Mouse (Mus musculus) lung, postnatal 25 days (tissue): ENCODE data around the gene Fndc11.

Experiments
- DNase-seq: peaks from one replicate; pipeline ENCODE4 v3.0.0; 2022; ENCODE audit warnings: low spot score

The Fndc11 gene

DNA sequence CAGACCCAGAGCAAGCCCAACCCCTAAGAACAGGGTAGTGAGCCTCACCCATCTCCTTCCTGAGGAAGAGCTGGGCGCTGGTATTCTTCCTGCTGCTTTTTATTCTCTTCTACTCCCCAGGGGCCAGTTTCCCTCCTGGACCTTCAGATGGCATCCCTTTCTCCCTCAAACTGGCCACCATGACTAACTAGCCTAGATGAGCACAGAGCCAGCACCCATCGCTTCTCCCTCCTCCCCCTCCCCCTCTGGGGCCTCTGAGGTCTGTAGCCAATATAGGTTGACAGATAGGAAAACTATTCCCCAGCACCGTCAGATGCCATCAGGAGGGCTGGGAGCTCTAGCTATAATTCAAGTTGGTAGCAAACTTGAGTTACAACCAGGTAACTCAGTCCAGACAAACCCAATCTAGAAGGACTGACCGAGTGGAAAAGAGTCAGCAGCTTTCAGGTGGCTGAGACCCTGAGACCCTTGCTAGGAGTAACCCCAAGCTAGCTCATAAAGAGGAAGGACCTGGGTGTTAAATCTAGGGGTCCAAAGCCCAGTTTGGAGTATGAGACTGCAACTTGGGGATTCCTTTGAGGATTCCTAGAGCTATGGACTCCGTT lies 830 bp upstream of the Fndc11 start:
- peak; percentile 48 for DNase-seq

DNA sequence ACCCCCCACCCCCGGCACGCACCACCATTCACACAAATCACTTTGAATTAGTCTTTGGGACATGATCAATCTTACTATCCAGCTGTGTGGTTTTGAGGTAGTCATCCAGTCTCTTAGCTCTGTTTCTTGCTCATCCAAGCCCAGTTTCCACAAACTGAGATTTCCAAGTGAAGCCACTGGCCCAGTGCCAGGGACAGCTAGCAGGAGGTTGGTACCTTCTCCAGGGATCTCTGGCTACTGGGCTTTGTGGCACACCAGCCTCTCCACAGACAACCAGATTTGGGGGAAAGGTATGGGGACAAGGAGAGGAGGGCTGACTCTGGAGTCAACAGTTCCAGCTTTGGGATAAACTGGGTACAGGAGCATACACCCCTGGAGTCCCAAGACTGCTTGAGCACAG lies 548 bp downstream of the Fndc11 start:
- DNase-seq, result no peak

DNA sequence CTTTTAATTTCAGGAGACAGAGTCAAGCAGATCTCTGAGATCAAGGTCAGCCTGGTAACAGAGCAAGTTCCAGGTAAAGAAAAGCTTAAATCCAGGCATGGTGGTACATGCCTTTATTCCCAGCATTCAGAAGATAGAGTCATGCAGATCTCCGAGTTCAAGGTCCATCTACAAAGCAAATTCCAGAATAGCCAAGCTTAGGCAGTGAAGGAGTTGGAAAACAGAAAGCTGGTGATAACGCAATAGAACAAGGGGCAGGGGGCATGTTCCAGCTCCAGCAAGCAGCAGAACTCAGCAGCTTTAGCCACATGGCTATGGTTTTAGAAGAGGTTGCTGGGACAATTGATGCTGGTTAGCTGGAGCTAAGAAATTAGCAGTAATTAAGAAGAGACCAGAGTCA lies 5.2 kb downstream of the Fndc11 start:
- DNase-seq, result no peak

DNA sequence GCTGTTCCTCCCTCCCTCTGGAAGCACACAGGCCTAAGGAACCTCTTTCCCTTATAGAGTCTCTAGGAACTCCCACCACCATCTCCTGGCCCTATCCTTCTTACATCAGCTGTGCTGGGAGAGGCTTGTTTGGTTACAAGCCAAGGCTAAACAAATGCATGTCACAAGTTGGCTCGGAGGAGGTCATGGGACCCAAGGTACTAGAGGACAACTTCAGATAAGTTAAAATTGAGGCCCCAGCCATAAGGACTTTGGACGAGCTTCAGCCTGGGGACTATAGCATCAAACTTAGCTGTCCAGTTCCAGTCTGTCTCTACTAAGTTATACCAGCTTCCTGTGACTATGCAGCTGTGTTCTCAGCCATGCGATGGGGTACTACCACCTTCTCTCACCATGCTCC lies 7.3 kb downstream of the Fndc11 start:
- DNase-seq, result no peak

DNA sequence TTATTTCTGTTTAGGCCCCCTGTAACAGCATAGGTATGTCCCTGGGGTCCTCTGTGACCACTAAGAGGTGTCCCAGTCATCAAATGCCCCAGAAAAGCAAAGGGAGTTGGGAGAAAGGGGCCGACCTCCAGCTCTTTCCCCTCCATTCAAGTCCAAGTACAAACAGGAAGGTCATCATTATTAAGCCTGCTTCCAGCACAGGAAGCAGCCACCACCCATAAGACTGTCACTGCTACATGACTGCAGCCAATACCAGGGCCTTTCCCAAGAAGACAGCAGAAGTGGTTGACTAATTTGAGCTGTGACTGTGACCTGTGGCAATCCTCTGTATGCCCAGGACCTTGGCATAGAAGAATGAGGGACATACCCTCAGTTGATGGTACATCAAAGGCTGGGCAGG lies 8.5 kb downstream of the Fndc11 start:
- DNase-seq, result peak; percentile 65

DNA sequence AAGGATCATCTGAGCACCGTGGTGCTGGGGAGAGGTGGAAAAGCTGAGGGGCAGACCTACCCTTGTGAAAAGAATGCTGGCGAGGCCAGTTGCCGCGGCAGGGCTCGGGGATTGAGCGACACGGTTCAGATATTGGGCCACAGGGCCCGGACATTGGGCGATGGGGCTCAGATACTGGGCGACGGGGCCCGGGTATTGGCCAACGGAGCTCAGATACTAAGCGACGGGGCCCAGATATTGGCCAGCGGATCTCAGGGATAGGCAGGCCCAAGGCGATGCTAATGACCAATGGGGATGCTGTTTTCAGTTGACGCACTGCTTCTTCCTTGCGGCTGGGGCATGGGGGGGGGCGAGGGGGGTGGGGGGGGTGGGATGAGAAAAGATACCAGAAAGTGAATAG lies 11.4 kb downstream of the Fndc11 start:
- DNase-seq, result no peak

DNA sequence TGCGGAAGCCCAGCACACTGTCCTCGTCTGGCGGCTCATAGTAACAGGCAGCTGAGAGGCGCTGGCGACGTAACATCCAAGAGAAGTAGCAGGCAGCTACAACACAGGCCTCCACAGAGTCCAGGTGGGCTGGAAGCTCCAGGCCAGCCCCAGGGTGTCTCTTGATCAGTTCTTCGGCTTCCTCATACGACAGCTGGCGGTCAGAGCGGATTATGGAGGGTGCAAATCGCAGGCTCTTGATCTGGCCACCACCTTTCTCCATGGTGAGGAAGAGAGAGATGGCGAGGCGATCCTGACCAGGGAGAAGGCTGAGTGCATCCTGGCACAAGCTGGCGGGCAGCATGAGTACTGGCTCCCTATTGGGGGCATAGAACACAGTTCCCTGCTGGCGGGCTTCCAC lies 13.6 kb downstream of the Fndc11 start:
- no peak for DNase-seq

DNA sequence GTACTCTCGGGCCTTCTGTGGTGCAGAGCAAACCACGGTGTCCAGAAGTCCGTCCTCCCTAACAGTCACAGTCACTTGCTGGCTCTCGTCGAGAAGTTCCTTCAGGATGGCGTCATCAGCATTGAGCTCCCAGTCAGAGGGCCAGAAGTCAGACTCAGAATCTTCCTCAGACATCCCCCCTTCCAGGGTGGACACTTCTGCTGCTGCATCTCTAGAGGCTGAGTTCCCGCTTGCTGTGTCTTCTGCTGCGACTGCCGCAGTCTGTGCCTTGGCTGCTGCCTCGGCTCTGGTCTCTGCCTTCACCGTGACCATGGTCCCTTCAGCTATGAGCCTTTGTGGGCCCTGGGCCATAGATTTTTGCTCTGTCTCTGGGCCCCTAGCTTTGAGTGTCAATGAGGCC lies 14.9 kb downstream of the Fndc11 start:
- no peak for DNase-seq

DNA sequence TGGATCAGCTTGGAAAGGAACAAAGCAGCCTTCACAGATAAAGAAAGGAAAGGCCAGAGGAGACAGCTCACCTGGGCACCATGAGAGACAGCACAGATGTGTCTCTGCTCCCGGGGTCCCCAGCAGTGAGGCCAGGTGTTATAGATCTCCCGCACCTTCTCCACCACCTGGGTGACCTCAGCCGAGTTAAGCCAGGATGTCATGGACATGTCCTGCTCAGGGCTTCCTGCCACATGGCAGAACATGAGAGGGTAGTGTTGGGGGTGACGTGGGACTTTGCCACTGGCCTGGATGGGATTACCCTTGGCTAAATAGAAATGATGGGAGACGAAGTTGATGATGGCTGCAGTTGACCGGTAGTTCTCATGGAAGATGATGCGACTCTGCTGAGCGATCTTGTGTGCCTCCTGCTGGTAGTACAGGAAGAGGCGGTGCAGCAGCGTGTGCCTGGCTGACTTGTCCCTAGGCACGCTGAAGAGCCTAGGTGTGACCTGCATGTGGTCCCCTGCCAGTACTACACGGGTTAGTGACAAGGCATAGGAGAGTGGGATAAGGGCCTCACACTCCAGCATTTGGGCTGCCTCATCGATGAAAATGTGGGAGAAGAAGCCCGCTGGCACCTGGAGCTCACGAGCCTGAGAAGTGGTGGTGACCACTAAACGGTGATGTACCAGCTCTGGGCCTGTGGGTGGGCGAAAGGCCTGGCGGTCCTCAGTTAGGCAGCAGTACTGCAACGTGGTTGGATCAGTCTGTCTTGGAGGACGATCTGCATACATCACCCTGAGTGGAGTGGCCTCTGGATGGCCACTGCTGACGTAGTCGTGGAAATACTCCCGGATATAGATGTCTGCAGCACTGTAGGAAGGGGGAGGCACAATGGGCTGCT lies 16.1 kb downstream of the Fndc11 start:
- no peak for DNase-seq

DNA sequence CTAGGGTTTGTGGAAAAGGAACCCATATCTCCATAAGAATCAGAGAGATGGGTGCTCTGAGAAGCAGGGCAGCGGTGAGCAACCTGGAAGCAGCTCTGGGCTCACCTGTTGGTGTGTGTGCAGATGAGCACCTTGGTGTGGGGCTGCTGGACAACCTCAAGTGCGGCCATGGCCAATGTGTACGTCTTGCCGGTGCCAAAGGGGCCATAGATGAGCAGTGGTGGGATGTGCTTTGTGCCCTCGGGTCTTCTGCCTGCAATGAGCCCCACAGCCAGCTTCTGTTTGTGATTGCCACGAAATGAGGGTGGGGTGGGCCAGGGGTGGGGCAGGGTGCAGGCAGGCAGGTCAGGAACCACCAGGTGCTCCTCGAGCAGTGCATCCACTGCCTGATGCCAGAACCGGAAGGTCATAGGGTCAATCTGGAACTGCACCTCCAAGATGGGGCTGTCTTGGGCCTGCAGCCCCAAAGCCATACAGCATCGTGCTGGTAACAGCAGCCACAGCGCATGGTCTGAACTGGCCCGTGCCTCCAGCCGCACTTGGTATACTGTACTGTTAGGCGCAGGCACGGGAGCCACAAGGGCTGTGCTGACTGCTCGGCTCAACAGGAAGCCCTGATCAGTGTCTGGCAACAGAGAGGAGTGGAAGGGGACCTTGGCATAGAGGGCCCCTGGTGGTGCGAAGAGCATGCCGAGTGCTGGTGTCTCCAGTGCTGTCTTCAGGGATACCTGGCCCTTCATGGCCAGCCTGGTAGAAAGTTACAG lies 17.6 kb downstream of the Fndc11 start:
- DNase-seq, result no peak

DNA sequence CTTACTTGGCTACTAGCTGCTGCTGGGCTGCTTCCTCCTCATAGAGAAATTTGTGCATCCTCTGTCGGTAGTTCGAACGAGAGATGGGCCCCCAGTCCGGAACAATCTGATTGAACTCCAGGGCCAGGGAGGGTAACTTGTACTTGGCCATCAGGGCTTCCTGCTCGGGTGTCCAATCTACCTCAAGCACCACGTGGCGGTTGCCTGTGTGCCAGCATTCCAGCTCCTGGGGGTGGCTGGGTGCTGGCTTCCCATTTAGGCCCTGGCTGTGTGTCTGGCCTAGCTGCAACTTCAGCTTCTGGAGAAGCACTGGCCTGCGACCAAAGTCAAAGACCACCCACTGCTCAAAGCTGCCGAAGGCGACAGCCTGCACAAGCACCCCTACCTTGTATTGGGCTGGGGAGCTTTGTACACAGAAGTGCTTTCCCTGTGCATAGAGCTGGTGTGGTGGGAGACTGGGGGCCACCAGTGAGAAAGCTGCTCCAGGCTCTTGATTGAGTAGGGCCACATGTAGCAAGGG lies 18.3 kb downstream of the Fndc11 start:
- no peak for DNase-seq

DNA sequence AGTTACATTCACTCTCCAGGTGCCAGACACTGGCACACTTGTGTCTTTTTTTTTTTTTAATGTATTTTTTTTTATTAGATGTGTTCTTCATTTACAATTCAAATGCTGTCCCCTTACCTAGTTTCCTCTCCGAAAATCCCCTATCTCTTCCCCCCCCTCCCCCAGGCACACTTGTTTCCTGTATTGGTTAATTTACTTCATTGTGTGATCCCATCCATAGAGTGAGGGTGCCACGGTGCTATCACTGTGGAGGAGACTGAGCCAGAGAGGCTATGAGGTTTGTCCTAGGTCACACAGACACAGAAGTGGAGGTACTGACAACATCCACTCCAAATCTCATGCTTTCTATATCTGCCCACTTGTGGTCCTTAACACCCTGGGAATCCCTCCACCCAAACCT lies 19.0 kb downstream of the Fndc11 start:
- no peak for DNase-seq

DNA sequence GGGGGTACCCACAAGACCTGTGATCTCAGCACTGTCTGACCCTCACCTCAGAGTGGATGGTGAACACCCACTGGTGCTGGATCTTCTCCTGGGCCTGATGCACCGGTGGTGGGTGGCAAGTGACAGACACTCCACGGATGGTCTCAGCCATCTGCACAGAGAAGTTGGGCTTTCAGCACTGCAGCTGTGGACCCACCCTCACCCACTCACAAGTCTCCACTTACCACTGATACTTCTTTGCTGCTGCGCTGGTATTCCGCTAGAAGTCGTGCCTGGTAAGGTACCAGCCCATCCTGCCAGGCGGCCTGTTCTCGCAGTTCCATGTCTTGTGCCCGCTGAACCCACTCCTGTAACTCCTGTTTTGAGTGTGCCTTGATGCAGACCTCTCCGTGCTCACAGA lies 19.4 kb downstream of the Fndc11 start:
- no peak for DNase-seq

DNA sequence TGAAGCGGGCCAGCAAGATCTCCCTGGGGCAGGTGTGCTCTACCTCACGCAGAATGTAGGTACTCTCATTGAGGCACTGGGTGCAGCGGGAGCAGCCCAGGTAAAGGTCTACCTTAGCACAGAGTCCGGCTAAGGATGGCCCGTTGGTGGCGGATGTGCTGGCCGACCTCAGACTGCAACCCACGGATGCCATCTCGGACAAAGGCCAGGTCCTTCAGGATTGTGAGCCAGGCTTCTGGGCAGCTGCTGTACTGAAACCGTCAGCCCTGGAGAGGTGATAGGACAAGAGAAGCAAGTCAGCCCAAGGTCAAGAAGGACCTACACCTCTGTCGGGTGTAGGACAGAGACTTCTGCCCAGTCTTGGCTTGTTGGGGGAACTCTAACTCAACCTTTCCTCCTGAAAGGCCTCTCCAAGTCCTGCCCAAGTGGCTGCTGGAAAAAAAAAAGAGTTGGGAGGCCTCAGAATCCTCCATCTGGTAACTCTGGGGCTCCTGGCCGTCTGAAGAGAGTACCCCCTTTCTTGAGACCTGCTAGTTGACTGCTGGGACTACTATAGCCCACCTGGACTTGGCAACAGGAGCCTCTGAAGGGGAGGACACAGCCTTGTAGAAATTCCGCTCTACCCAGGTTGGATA lies 21.1 kb downstream of the Fndc11 start:
- DNase-seq, result no peak

DNA sequence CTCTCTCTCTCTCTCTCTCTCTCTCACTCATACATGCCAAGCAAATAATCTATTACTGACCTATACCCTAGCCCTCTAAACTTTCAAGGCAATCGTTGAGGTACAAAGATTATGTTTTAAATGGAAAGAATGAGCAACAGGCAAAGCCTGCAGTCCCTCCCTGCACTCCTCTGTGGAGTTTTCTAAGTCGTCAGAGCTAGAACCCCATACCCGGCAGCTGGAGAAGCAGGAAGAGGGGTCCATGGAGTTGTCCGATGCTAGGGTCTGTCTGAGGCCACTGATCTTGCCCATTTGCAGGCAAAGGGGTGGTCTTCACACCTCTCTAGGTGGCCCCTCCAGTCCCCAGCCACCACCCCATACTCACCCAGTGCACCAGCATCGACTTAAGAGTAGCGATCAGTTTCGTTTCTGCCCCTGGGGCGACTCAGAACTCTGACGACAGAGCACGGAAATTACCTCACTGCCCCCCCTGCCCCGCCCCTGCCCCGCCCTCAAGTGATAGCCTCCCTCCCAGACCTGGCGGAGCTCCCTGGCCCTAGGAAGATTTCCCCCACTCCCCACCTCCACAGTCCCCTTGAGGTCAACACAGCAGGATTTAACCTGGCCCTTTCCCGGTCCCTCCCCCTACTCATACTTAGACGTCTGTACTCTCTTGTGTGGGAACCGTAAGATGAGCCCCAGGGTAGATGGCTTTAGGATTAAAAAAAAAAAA lies 21.9 kb downstream of the Fndc11 start, which contains the start of gene Helz2:
Helz2 (minus strand) TSS at position 426 of the 712 bp plus-strand sequence.
- DNase-seq, result peak; percentile 73

DNA sequence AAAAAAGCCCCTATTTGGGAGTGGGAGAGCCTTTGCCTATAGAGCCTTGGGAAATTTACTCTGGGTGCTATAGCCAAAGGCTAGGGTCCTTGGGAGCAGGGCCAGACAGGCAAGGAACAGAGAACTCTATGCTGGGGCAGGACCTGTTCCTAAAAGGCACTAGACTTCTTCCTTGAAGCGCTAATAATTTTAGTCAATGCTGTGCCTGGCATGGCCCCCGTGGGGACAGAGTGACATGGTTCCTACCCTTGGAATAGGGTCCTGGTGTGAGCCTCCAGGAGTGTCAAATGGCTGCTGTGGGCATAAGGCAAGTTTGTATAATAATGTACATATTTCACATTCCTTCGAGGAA lies 22.5 kb downstream of the Fndc11 start:
- no peak for DNase-seq

DNA sequence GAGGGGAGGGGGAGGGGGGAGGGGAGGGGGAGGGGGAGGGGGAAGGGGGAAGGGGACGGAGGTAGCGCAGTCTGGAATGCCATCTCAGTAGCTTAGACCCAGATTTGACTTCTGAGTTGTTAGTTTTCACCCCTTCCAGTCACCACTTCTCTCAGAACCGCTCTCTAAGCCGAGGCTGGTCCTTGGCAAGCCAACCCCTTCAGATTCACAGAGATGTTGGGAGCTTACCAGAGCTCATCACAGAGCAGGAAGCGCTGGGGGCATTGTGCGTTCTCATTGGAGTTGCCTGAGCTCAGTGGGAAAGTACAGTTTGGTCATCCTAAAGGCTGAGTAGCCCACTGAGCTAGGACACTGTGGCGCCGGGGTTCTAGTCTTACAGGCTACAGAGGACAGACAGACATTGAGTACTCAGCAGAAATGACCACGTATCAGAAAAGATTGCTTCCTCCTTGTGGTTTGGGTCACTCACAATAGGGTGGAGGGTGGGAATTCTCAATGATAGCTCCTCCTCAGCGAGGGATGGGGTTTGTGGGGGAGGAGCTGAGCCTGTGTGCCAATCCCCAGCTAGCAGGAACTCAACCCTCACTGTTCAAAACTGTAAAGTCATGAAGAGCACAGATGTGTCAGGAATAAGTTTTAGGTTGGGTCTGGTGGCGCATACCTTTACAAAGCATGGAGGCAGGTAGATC lies 24.0 kb downstream of the Fndc11 start:
- peak; percentile 69 for DNase-seq

DNA sequence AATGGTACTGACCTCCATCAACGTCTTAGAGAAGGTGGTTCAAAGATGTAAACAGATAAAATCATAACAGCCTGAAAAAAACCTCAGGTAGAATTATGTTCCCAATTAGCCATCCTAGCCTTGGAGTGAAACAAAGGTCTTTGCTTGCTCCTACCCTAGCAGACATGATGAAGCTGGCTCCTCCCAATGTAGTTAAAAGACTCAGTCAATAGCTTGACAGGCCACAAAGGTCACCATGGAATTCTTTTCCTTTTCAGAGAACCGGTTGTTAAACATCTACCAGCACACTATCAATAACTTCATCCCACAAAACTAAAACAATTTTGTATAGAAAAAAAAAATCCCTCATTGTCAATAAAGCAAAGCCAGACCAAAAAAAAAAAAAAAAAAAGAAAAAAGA lies 25.2 kb downstream of the Fndc11 start:
- DNase-seq, result no peak

DNA sequence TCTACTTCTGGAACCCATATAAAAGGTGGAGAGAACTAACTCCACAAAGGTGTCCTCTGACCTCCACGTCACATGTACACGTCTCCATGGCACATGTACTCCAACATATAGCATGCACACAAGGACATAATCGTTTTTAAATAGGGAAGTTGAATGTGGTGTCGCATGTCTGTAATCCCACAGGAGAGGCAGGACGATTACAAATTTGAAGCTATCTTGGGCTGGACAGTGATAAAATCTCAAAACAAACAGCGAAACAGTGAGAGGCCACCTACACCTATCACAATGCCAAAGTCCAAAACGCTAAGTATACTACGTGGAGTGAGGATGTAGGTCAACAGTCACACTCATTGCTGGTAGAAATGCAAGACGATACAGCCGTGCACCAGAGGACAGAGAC lies 29.4 kb downstream of the Fndc11 start:
- DNase-seq, result no peak

DNA sequence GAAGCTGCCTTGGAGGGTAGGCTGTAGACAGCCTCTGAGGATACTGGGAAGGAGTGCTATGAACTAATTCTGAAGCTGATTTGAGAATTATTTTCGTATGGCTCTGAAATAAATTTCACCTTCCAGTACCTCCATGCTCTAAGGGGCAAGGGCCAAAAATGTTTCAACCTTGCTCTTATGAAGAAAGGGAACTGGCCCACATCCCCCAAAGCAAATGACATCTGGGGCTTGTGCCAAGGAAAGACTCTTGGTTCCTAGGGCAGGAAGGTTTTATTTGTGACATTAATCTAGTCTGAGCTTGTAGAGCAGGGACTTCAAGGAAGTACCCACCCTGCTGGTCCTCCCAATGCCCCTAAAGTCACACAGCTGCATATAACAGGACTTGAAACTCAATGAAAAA lies 32.0 kb downstream of the Fndc11 start:
- no peak for DNase-seq

DNA sequence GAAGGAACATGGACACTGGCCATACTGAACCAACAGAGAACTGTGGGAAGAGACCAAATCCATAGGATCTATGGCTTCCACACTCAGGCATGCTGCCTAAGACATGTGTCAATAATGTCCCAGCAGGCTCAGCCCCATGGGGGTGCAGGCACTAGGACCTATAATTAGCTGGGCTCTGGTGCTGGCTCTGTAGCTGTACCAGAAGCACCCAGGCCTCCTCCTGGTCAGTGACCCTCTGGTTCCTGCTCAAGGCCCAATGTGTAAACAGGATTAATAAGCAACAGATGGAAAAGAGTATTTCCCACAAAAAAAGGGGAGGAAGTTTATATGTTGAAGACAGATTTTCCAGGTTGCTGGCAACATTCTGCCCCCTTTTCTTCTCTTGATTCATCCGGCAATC lies 33.4 kb downstream of the Fndc11 start:
- no peak for DNase-seq
